Mouse (Mus musculus) heart, adult 2 months (tissue): ENCODE measurements around the gene Nup210. TPM values are rescaled to one million over a fixed set of nuclear protein-coding genes. Genes with fewer than 3 reads are reported as not detected.
"Not testable (repeated sequence)": the region's sequence is repeated elsewhere in the genome, so short reads cannot be mapped to it uniquely, and the experiment has no call there.

Source experiments
- DNase-seq, 2 experiments: peaks; one replicate each; pipeline ENCODE4 v3.0.0; 2021
- H3K27ac ChIP-seq: fragments of 200-600 bp; 2 replicates; pipeline ENCODE4 v1.8.1; 2022
- H3K27me3 ChIP-seq: fragments of 200-500 bp; 2 replicates; pipeline ENCODE4 v1.6.1; 2012; ENCODE audit warnings: mild to moderate bottlenecking, low read length, inconsistent platforms, mixed read lengths; ENCODE audit not compliant: control insufficient read depth, insufficient read depth
- H3K36me3 ChIP-seq: fragments of 200-500 bp; 2 replicates; pipeline ENCODE4 v1.6.1; 2012; ENCODE audit warnings: low read length, inconsistent platforms; ENCODE audit not compliant: control insufficient read depth, insufficient read depth
- H3K4me1 ChIP-seq: fragments of 200-500 bp; 2 replicates; pipeline ENCODE4 v1.6.1; 2011; ENCODE audit warnings: low read length; ENCODE audit not compliant: control insufficient read depth, insufficient read depth
- H3K4me3 ChIP-seq: fragments of 200-600 bp; 2 replicates; pipeline ENCODE4 v1.8.1; 2022
- H3K79me2 ChIP-seq: fragments of 200-500 bp; replicated peaks from 2 replicates; pipeline ENCODE4 v1.6.1; 2012; ENCODE audit warnings: mild to moderate bottlenecking, inconsistent platforms, low read length, moderate library complexity, mixed read lengths; ENCODE audit not compliant: control insufficient read depth, insufficient read depth
- H3K9ac ChIP-seq: fragments of 200-500 bp; 2 replicates; pipeline ENCODE4 v1.6.1; 2012; ENCODE audit warnings: low read depth, mild to moderate bottlenecking, control low read depth, inconsistent platforms, low read length, mixed read lengths
- CTCF ChIP-seq: fragments of 200-600 bp; IDR thresholded peaks from 2 replicates; pipeline ENCODE4 v1.8.1; 2022; ENCODE audit warnings: antibody characterized with exemption, mild to moderate bottlenecking, moderate library complexity
- EP300 ChIP-seq: fragments of 200-500 bp; IDR thresholded peaks from 2 replicates; pipeline ENCODE4 v1.6.1; 2011; ENCODE audit warnings: low read depth, low read length, control low read depth; ENCODE audit not compliant: insufficient read depth
- POLR2A ChIP-seq: fragments of 200-500 bp; IDR thresholded peaks from 2 replicates; pipeline ENCODE4 v1.6.1; 2011; ENCODE audit warnings: mild to moderate bottlenecking, low read depth, low read length, control low read depth; ENCODE audit not compliant: insufficient read depth
- WGBS: fragments of 180-500 bp; shearing (Covaris S2); methylation state at CpG from one replicate; pipeline ENCODE4 v1.1.7; 2018; 5-methylcytosine and 5-hydroxymethylcytosine counted together
- intact Hi-C: fragments of 180-260 bp; cut with DNase I; formaldehyde crosslinking; loops from one replicate; pipeline ENCODE4 v1.15.1; 2025
- polyA plus RNA-seq: library from polyadenylated mRNA; depleted of rRNA; stranded (reverse); fragments of >200 nt; gene quantifications from 2 replicates; pipeline ENCODE4 v1.2.3, GENCODE M21; 2012
- total RNA-seq, 2 experiments: library from RNA; stranded (reverse); gene quantifications; 2 replicates each; pipeline ENCODE4 v1.2.3; 2021

The Nup210 gene
- total and polyA plus RNA-seq, 3 experiments: 2.5 to 6.4 (median 3.4) TPM

DNA sequence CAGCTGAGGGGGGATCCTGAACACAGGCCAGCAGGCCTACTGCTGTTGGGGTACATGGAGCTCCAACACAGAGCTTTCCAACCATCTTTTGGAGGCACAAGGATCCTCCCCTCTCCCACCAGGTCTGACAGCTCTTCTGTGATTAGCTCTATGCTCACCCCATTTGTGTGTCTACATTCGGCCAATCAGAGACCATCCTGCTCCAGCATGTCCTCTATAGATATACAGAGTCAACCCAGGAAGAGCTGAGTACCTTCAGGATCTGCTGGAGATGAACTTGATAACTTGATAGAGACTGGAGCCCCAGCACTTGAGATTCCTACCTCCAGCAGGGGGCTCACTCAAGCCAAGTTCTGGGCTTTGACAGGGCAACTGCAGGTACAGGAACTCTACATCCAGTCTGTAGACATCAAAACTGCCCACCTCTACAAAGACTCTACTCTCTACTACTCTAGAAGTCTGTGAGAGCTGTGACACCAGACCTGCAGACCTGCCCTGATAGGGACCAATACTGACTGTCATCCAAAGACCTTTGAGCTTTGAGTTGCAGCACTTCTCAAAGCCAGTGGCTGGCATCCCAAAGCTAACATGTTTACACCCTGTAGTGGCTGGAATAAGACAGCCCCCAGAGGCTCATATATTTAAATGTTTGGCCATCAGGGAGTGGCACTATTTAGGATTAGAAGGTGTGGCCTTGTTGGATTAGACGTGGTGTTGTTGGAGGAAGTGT is 11.1 kb downstream of the Nup210 start:
- 87% methylated on average over 2 of the region's 2 CpGs for WGBS
- TF ChIP-seq POLR2A (no peak), EP300 (no peak), CTCF (peak; percentile 33)
- no peaks in the 10 kb centered on the region for H3K36me3 ChIP-seq
- DNase-seq: no peak
- H3K79me2 ChIP-seq: no peaks in the 10 kb centered on the region
- no peak overlapping the region for H3K9ac ChIP-seq
- H3K4me3 ChIP-seq: no peak overlapping the region
- H3K27ac ChIP-seq: no peak overlapping the region
- H3K27me3 ChIP-seq: no peaks in the 10 kb centered on the region
- H3K4me1 ChIP-seq: peaks cover 2% of the 10 kb centered on the region
- intact Hi-C loops: no loop called here

DNA sequence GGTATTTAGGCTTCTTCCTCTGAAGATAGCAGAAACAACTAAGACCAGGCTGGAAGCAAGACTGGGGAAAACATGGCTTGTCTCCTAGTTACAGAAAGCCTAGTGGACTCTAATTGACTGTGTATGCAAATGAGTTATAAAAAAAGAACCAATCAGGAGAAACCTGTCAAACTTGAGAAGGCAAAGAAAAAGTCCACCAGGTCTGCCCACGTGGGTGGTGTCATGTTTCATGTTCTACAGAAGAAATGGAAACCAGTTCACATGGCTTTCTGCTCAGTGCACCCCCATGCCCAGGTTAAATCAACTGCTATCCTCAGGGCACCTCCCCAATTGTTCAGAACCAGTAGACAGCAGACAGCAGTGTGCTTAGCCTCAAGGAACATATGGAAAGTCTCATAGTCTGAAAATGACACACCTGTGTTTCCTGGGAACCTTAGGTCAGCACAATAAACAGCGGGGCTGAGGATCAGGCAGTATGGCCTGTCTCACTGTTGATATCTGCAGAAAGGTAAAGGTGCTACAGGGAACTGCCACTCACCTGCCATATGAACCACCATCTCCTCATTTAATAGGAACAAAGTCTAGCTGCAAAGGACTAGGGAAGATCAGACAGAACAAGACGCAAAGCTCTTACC is 11.7 kb downstream of the Nup210 start:
- DNase-seq: no peak
- intact Hi-C loops: no loop called here

DNA sequence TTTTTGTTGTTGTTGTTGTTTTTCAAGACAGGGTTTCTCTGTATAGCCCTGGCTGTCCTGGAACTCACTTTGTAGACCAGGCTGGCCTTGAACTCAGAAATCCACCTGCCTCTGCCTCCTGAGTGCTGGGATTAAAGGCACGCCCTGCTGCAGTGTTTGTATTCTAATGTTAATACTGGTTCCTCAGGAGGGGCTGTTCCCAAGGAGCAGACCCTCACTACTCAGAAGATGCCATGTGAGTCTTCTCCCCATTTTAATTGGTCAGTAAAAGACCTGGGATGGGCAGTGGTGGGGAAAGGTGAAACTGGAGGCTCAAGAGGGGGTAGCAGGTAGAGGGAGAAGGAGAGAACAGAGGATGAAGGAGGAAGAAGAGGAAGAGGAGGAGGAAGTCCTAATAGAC is 13.2 kb downstream of the Nup210 start:
- DNase-seq, H3K9ac ChIP-seq, H3K36me3 ChIP-seq, H3K27me3 ChIP-seq, H3K4me1 ChIP-seq, H3K4me3 ChIP-seq, H3K27ac ChIP-seq, H3K79me2 ChIP-seq, intact Hi-C loops: not testable (repeated sequence)
- 96% methylated on average over 1 of the region's 1 CpGs for WGBS

More for the DNA sequence above, 11.7 kb downstream of the Nup210 start:
- 69% methylated on average over 3 of the region's 3 CpGs for WGBS
- H3K4me1 ChIP-seq: peaks cover 2% of the 10 kb centered on the region
- no peaks in the 10 kb centered on the region for H3K27me3 ChIP-seq
- no peak overlapping the region for H3K9ac ChIP-seq
- TF ChIP-seq EP300 (no peak), POLR2A (no peak), CTCF (no peak)
- H3K36me3 ChIP-seq: no peaks in the 10 kb centered on the region
- no peak overlapping the region for H3K27ac ChIP-seq
- H3K4me3 ChIP-seq: no peak overlapping the region
- no peaks in the 10 kb centered on the region for H3K79me2 ChIP-seq

DNA sequence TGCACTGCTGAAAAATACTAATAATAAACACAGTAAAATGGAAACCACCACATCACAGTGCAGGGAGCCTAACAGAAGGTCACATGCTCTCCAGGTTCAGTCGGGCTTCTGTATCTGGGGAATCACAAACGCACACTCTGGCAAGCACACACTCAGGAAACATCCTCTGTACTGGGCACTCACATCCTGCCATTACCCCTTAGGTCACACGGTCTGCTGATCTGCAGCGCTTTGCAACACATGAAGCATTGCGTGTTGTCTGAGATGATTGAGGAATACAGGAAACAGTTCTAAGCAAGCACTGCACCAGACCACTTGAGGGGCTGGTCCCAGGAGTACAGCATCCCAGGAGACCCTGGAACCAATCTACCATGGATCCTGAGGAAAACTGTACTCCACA is 16.0 kb downstream of the Nup210 start:
- H3K4me3 ChIP-seq: no peak overlapping the region
- DNase-seq: no peak
- H3K9ac ChIP-seq: no peak overlapping the region
- H3K27me3 ChIP-seq: no peaks in the 10 kb centered on the region
- no peaks in the 10 kb centered on the region for H3K4me1 ChIP-seq
- no peaks in the 10 kb centered on the region for H3K36me3 ChIP-seq
- TF ChIP-seq POLR2A (no peak), CTCF (no peak), EP300 (no peak)
- WGBS: 62% methylated on average over 5 of the region's 5 CpGs
- H3K27ac ChIP-seq: no peak overlapping the region
- H3K79me2 ChIP-seq: no peaks in the 10 kb centered on the region
- intact Hi-C loops: no loop called here

DNA sequence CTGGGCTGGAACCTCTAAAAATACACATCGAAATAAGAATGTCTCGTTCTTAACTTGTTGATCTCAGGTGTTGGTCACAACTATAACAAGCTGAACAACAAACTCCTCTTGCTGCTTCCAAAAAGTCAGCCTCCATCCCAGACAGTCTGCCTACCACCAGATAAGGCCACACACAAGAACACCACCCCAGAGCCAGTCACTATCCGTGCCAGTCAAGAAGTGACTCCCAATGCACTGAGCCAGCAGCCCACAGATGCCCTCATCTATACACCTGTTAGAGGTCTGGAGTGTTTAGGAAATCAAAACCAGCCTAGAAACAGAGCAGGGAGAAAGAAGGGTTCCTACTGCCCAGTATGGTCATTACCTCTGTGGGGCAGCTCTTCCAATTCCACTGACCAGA is 18.8 kb downstream of the Nup210 start:
- H3K27ac ChIP-seq: no peak overlapping the region
- intact Hi-C loops: no loop called here
- TF ChIP-seq EP300 (no peak), CTCF (no peak)
- 91% methylated on average over 3 of the region's 3 CpGs for whole genome bisulfite sequencing
- no peak overlapping the region for H3K4me3 ChIP-seq
- no peak for DNase-seq
- no peaks in the 10 kb centered on the region for H3K4me1 ChIP-seq
- H3K36me3 ChIP-seq: no peaks in the 10 kb centered on the region
- H3K9ac ChIP-seq: no peak overlapping the region
- H3K27me3 ChIP-seq: no peaks in the 10 kb centered on the region
- no peaks in the 10 kb centered on the region for H3K79me2 ChIP-seq

DNA sequence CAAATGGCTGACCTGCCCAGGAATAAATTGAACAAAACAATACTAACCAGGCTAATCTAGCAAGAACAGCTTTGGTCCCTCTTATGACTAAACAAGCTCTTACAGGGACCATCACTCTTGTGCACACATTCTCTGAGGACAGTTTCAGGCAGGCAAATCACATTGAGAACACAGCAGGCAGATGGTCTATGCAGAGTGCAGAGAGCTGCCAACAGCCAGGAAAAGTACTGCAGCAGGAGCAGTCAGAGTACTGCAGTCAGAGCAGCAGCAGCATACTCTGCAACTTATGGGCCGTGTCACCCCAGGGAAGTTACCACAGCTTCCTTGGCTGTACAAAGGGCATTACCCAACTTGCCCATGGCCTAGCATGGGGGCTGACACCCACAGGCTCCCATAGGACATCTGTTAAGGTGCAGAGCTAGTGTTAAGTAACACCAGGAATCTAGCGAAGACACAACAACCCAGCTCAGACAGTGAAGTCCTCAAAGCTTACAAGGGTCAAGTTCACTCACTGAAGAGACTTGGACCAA is 21.5 kb downstream of the Nup210 start:
- no peak for TF ChIP-seq CTCF
- no peak for TF ChIP-seq POLR2A
- no peak for TF ChIP-seq EP300
- Histone ChIP-seq H3K36me3 (no peaks in the 10 kb centered on the region), H3K4me1 (no peaks in the 10 kb centered on the region), H3K4me3 (no peak overlapping the region), H3K79me2 (no peaks in the 10 kb centered on the region), H3K27ac (no peak overlapping the region), H3K27me3 (no peaks in the 10 kb centered on the region), H3K9ac (no peak overlapping the region)
- intact Hi-C loops: no loop called here
- 90% methylated on average over 2 of the region's 2 CpGs for WGBS
- no peak for DNase-seq
